Mouse (Mus musculus) lung, adult 2 months (tissue): ENCODE results near the gene Gm21119.
"Not testable (repeated sequence)": the region's sequence is repeated elsewhere in the genome, so short reads cannot be mapped to it uniquely, and the experiment has no call there.

Experiments used
- CTCF ChIP-seq: fragments of 200-500 bp; IDR thresholded peaks from 2 replicates; pipeline ENCODE4 v1.5.1; 2011; ENCODE audit warnings: mild to moderate bottlenecking, low read length, control low read depth; ENCODE audit not compliant: insufficient read depth
- POLR2A ChIP-seq: fragments of 200-500 bp; IDR thresholded peaks from 2 replicates; pipeline ENCODE4 v1.6.1; 2011; ENCODE audit warnings: low read depth, mild to moderate bottlenecking, control low read depth, low read length, borderline replicate concordance; ENCODE audit errors: extremely low read depth

DNA sequence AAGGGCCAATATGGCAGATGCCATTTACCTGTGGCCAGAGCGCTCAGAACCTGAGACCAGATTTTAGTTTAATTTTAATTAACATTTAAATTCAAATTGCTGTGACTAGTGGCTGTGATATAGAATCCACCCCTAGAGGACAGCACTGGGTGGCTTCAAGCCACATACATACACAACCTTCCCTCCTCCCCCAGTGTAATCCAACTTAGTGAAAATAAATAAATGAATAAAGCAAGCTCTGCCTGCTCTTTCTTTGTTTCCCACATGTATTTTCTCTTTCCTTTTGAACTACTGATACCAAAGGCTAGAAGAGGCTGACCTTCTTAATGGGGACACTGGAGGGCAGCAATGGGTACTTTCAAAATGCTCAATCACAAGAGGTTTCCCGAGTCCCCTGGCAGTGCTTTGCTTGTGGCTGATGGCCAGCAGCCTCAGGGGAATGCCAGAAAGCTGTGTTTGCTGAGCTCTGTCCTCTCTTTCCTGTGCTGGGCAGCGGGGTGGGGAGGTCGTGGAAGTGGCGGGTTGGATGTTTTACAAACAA lies 21.9 kb upstream of the Gm21119 start:
- not testable (repeated sequence) for TF ChIP-seq CTCF, POLR2A
